Mouse (Mus musculus) embryonic facial prominence, embryonic 12.5 days (tissue): ENCODE measurements around the gene Tut7. TPM values are rescaled to one million over a fixed set of nuclear protein-coding genes. Genes with fewer than 3 reads are reported as not detected.
A peak's percentile ranks its signal among the peaks of the same experiment; 100 is the strongest.

Experiments
- ATAC-seq: fragments of 200-750 bp; cut with Nextera tagmentation; 2 replicates; pipeline ENCODE4 v1.8.0; 2017; ENCODE audit not compliant: insufficient number of reproducible peaks, insufficient read depth, low FRiP score, low TSS enrichment
- H3K27ac ChIP-seq: fragments of 300-500 bp; sonication (generic); 2 replicates; pipeline ENCODE4 v1.5.1; 2016; ENCODE audit warnings: mild to moderate bottlenecking
- H3K27me3 ChIP-seq: fragments of 300-500 bp; sonication (generic); 2 replicates; pipeline ENCODE4 v1.6.1; 2016; ENCODE audit warnings: mild to moderate bottlenecking, moderate library complexity
- H3K36me3 ChIP-seq: fragments of 300-500 bp; sonication (generic); 2 replicates; pipeline ENCODE4 v1.6.1; 2016; ENCODE audit warnings: mild to moderate bottlenecking
- H3K4me1 ChIP-seq: fragments of 300-500 bp; sonication (generic); 2 replicates; pipeline ENCODE4 v1.6.1; 2016
- H3K4me2 ChIP-seq: fragments of 300-500 bp; sonication (generic); replicated peaks from 2 replicates; pipeline ENCODE4 v1.6.1; 2016; ENCODE audit warnings: mild to moderate bottlenecking, moderate library complexity
- H3K4me3 ChIP-seq: fragments of 300-500 bp; sonication (generic); 2 replicates; pipeline ENCODE4 v1.5.1; 2016; ENCODE audit warnings: mild to moderate bottlenecking
- H3K9ac ChIP-seq: fragments of 300-500 bp; sonication (generic); 2 replicates; pipeline ENCODE4 v1.6.1; 2016; ENCODE audit warnings: mild to moderate bottlenecking, moderate library complexity
- H3K9me3 ChIP-seq: fragments of 300-500 bp; sonication (generic); 2 replicates; pipeline ENCODE4 v1.6.1; 2016; ENCODE audit warnings: mild to moderate bottlenecking, moderate library complexity
- WGBS: fragments of 180-500 bp; shearing (Covaris S2); methylation state at CpG from one replicate; pipeline ENCODE4 v1.1.7; 2016; 5-methylcytosine and 5-hydroxymethylcytosine counted together
- polyA plus RNA-seq: library from polyadenylated mRNA; unstranded; fragments of >200 nt; fragmentation: Nextera tagmentation; extraction: Ambion mirVana; gene quantifications from 2 replicates; pipeline ENCODE4 v1.2.1, GENCODE M21; 2016

The Tut7 gene
- polyA plus RNA-seq: 47.8 and 57.0 TPM in 2 replicates

DNA sequence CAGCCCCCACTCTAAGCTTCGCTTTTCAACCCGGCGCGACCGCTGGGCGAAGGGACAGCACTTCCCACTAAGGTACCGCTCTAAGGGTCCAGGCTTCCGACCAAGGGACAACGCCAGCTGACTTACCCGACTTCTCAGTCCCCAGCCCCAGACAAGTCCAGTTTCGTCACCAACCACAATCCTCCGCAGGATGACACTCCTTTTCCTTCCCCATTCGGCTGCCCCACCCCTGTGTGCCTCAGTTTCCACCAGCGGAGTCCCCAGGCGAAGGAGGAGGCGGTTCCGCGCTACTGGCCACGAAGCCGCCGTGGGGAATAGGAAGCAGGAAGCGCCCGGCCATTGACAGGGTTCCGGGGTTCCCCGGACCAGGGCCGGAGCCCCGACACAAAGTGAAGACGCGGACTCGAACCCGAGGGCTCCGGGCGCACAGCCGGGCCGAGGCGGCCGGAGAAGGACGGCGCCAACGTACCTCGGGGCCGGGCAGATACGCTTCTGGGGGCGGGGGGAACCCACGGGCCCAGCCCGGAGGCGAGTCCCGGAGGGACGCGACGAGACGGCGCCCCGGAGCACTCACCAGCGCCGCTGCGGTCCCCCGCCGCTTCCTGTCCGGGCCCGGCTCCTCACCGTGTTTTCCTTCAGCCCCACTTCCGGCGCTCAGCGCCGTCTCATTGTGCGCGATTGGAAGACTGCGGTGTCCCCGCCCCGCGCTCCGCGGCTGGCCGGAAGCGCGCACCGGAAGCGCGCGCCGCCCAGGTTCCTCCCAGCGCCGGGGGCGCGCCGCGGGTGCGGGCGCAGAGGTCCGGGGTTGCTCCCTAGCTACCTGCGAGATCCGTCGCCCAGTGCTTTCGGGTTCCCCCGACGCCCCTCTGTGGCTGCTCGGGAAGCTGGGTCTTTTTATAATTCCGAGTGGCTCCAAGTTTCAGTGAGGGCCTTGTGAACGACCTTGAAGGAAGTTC is at the start of gene Tut7:
TSS of gene Tut7 (minus strand) at position 641 of the 956 bp plus-strand sequence.
- peak; percentile 94 for ATAC-seq
- Histone ChIP-seq H3K4me1 (peaks cover 24% of the 10 kb centered on the region), H3K4me3 (peak within 1 kb of the TSS; percentile 87), H3K27me3 (no peaks in the 10 kb centered on the region), H3K4me2 (peak within 1 kb of the TSS; percentile 62), H3K36me3 (no peaks in the 10 kb centered on the region), H3K27ac (peak within 1 kb of the TSS; percentile 88), H3K9ac (peak within 1 kb of the TSS; percentile 83), H3K9me3 (no peaks in the 10 kb centered on the region)
- under 1% methylated on average over 98 of the region's 100 CpGs for WGBS

DNA sequence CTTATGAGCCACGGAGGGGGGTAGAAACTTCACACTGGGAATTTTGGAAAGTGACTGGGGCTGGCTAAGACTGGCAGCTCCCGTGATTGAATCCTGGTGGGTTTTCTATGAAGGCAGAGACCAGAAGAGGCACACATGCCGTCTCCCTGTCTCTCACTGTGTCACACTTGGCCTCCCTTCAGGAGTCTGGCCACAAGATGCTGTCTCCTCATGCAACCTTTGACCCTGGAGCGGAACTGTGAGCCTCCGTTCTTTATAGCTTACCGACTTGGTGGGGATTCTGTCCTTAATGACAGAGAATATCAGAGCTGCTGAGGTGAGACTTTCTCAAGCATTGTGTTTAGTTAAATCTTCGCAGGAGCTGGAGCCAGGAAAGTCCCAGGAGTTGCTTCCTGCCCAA is 49.5 kb upstream of the Tut7 start:
- Histone ChIP-seq H3K4me1 (peaks cover 9% of the 10 kb centered on the region), H3K27me3 (no peaks in the 10 kb centered on the region), H3K4me2 (no peak overlapping the region), H3K36me3 (no peaks in the 10 kb centered on the region), H3K9me3 (no peaks in the 10 kb centered on the region), H3K9ac (no peak overlapping the region), H3K4me3 (no peak overlapping the region), H3K27ac (no peak overlapping the region)
- WGBS: 58% methylated on average over 7 of the region's 7 CpGs
- no peak for ATAC-seq

DNA sequence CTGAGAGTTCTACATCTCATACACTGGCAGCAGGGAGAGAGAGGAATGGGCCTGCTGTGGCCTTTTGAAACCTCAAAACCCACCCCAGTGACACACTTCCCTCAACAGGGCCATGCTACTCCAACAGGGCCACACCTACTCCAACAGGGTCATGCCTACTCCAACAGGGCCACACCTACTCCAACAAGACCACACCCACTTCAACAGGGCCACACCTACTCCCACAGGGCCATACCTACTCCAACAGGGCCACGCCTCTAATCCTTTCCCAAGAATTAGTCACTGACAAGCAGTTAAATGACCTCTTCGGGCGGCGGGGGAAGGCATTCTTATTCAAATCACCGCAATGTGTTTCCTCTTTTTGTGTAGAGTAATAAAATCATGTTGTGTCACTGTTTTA is 47.1 kb upstream of the Tut7 start:
- no peak overlapping the region for H3K4me2 ChIP-seq
- WGBS: 92% methylated on average over 5 of the region's 5 CpGs
- H3K4me3 ChIP-seq: no peak overlapping the region
- ATAC-seq: no peak
- H3K9ac ChIP-seq: no peak overlapping the region
- H3K27me3 ChIP-seq: no peaks in the 10 kb centered on the region
- peaks cover 9% of the 10 kb centered on the region for H3K4me1 ChIP-seq
- H3K36me3 ChIP-seq: no peaks in the 10 kb centered on the region
- no peak overlapping the region for H3K27ac ChIP-seq
- no peaks in the 10 kb centered on the region for H3K9me3 ChIP-seq

DNA sequence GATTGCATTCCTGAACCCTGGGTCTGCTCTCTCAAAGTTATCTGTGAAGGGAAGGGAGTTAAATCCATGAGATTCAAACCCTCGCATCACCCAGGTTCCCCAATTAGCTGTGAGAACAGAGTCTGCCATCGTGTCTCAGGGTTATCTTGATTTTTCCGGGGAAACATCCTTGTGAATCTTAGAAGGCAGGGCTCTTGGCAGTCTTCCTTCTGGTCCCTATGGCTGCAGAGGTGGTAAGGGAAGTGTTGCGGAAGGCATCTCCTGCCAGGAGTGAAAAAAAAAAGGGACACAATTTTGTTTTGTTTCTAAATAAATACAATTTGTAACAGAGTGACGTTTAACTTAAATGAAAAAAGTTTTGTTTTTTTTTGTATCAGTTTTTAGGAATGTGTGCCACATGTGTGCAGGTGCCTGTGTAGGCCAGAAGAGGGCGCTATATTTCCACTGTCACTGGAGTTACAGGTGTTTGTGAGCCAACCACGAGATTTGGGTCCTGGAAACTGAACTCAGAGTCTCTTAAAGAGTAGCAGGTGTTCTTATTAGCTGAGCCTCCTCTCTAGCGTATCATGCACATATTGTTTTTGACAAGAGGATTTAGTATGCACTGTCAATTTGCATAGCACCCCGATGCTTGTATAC is 45.2 kb upstream of the Tut7 start:
- Histone ChIP-seq H3K4me2 (no peak overlapping the region), H3K36me3 (no peaks in the 10 kb centered on the region), H3K9ac (no peak overlapping the region), H3K4me3 (no peak overlapping the region), H3K27me3 (no peaks in the 10 kb centered on the region), H3K9me3 (no peaks in the 10 kb centered on the region), H3K4me1 (no peaks in the 10 kb centered on the region), H3K27ac (no peak overlapping the region)
- no peak for ATAC-seq
- WGBS: 76% methylated on average over 9 of the region's 9 CpGs

DNA sequence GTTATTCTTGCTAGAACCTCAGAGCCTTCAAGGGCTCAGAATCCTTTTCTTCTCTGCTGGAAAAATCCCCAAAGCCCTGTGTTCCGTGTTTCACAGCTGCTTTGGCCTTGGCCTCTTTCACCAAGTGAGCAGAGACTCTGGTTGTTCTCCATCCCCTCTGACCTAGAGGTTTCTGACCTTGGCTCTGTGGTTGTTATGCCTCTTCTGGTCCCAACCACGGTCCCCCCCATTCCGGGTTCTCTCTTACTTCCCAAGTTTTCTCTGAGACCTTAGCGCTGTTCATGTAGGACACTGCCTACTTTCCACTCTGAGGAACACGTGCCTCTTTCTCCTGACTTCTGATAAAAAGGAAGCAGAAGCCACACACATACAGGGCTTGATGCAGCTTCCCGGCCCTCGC is 44.2 kb upstream of the Tut7 start:
- Histone ChIP-seq H3K27ac (no peak overlapping the region), H3K9me3 (no peaks in the 10 kb centered on the region), H3K4me2 (no peak overlapping the region), H3K4me1 (no peaks in the 10 kb centered on the region), H3K27me3 (no peaks in the 10 kb centered on the region), H3K9ac (no peak overlapping the region), H3K36me3 (no peaks in the 10 kb centered on the region), H3K4me3 (no peak overlapping the region)
- WGBS: 82% methylated on average over 7 of the region's 7 CpGs
- no peak for ATAC-seq

DNA sequence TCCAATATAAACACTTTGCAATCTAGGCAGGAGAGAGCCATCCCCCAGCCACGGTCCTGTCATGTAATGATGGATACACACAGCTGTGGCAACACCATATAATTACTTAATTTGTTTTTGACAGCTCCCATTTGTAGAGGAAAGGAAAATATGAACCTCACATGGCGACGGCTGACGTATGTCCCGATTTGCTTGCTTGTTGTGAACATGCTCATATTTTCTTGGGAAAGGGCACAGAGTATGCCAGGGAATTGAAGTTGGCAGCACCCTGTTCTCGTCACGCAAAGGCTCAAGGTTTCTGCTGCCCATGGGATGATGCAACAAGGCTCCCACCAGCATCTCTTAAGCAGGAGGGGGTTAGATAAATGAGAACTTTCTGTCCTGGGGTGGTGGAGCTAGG is 36.6 kb upstream of the Tut7 start:
- Histone ChIP-seq H3K9me3 (peaks cover 4% of the 10 kb centered on the region; the same call in 1 of the 2 replicates), H3K27ac (no peak overlapping the region), H3K4me3 (no peak overlapping the region), H3K4me1 (no peaks in the 10 kb centered on the region), H3K27me3 (no peaks in the 10 kb centered on the region), H3K36me3 (no peaks in the 10 kb centered on the region), H3K4me2 (no peak overlapping the region), H3K9ac (no peak overlapping the region)
- WGBS: 66% methylated on average over 7 of the region's 7 CpGs
- no peak for ATAC-seq

DNA sequence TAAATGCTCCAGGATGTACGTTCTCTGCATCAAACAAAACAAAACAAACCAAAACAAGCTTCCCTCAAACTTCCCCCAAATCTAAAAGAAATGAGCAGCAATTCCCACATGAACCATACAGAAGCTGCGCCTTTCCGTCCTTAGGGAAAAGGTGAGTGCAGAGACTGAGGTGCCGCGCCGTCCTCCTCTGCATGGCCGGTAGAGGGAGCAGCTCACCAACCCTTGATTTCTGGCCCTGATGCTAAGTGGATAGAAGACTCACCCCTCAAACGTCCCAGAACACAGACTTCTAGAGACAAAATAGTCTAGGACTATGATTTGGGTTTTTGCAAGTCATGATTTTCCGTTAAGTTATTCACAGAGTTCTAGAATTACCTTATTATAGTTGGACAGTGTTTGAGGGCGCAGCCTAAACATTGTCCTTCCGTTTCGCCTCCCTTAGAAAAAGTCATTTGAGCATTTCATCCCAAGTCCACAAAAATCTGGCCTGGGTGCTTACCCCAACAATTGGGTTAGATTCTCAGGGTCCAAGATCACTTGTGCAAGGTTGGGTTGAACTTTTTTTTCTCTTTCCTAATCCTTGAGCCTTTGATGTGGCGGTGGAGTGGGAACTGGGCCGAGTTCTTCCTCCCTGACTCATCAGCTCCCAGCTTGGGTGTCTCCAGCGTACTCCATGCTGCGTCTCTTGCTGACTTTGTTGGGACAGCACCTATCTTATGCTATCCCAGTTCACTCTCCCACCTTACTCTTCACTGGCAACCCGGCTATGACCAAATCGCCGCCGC is 33.5 kb upstream of the Tut7 start:
- H3K9ac ChIP-seq: no peak overlapping the region
- ATAC-seq: no peak
- no peak overlapping the region for H3K27ac ChIP-seq
- H3K27me3 ChIP-seq: no peaks in the 10 kb centered on the region
- H3K36me3 ChIP-seq: no peaks in the 10 kb centered on the region
- WGBS: 52% methylated on average over 20 of the region's 20 CpGs
- no peak overlapping the region for H3K4me3 ChIP-seq
- H3K4me2 ChIP-seq: no peak overlapping the region
- H3K4me1 ChIP-seq: no peaks in the 10 kb centered on the region
- H3K9me3 ChIP-seq: peaks cover 4% of the 10 kb centered on the region; the same call in 1 of the 2 replicates

DNA sequence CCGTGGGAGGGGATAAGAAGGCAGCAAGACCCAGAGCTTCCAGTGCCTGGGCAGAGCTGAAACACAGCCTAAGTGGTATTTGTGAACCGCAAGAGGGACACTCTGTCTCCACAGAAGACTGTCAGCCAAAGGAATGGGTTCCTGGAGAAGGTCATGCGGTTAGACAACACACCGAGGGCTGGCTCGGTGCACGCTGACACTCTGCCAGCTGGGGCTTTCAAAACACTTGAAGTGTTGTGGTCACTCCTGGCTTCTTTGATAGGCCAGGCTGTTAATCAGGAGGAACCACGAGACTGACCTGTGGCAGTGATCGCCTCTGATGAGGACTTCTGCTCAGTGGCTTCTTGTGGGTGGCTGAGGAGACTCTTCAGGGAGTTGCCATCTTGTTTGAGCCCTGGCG is 30.5 kb upstream of the Tut7 start:
- Histone ChIP-seq H3K27me3 (no peaks in the 10 kb centered on the region), H3K4me3 (no peak overlapping the region), H3K36me3 (no peaks in the 10 kb centered on the region), H3K9ac (no peak overlapping the region), H3K4me2 (no peak overlapping the region), H3K27ac (no peak overlapping the region), H3K9me3 (peaks cover 4% of the 10 kb centered on the region; the same call in 1 of the 2 replicates), H3K4me1 (peaks cover 3% of the 10 kb centered on the region; the same call in 1 of the 2 replicates)
- no peak for ATAC-seq
- WGBS: 81% methylated on average over 9 of the region's 9 CpGs

DNA sequence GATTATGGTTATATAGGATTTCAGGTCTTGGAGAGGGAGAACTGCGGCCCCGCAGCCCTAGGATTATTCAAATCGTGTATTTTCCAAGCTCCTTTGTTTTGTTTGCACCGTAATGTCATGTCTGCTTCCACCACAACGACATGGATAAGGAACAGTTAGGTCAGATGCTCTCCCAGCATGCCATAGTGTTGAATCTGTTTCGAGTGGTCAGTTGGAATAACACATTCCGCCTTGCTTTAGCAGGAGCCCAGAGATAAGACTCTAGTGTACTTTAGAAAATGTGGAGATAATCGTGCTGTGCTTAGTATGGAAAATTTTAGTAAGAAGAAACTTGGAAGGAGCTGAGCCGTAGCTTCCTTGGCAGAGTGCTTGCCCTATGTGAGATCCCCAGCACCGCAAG is 27.4 kb upstream of the Tut7 start:
- no peaks in the 10 kb centered on the region for H3K36me3 ChIP-seq
- H3K4me1 ChIP-seq: peaks cover 3% of the 10 kb centered on the region; the same call in 1 of the 2 replicates
- no peak for ATAC-seq
- H3K4me2 ChIP-seq: no peak overlapping the region
- no peak overlapping the region for H3K9ac ChIP-seq
- no peak overlapping the region for H3K4me3 ChIP-seq
- H3K9me3 ChIP-seq: no peaks in the 10 kb centered on the region
- H3K27ac ChIP-seq: 0 out of 2 replicates have a peak overlapping the region, but pooled peaks have one; percentile 19
- WGBS: 68% methylated on average over 10 of the region's 10 CpGs
- H3K27me3 ChIP-seq: no peaks in the 10 kb centered on the region

DNA sequence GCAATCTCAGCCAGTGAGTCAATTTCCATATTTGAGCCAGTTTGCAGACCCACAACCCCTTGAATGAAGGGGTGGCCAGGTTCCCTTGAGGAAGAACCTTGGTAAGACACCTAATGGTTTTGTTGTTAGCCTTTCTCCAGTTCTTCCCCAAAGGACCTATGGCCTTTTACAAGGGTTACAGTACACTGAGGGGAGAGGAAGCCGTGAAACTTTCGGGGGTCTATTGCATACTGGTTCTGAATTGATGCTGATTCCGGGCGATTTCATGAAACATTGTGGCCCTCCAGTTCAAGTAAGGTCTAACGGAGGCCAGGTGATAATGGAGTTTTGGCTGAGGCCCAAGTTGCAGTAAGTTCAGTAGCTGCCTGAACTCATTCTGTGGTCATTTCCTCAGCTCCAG is 21.7 kb upstream of the Tut7 start:
- ATAC-seq: no peak
- no peak overlapping the region for H3K4me2 ChIP-seq
- no peaks in the 10 kb centered on the region for H3K27me3 ChIP-seq
- H3K9me3 ChIP-seq: no peaks in the 10 kb centered on the region
- H3K4me3 ChIP-seq: no peak overlapping the region
- no peak overlapping the region for H3K9ac ChIP-seq
- no peaks in the 10 kb centered on the region for H3K36me3 ChIP-seq
- H3K27ac ChIP-seq: no peak overlapping the region
- H3K4me1 ChIP-seq: peaks cover 3% of the 10 kb centered on the region; the same call in 1 of the 2 replicates
- WGBS: 92% methylated on average over 5 of the region's 5 CpGs

DNA sequence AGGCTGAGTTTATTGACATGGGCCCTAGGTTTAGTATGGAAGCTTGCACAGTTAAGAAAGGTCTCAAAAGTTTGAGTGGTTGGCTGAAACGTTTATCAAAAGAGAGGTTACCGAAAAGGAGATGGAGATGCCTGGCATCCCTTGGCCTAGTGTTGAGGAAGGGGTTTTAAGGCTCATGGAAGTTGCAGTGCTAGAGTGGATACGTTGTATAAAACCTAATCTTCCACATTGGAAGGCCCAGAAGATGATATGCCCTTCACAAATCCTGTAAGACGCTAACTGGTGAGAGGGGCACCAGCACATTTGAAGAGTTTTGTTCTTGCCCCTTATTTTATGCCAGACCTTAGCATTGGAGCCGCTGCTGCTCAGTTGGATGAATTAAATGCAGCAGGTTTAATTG is 21.0 kb upstream of the Tut7 start:
- Histone ChIP-seq H3K27ac (no peak overlapping the region), H3K4me3 (no peak overlapping the region), H3K4me2 (no peak overlapping the region), H3K9ac (no peak overlapping the region), H3K27me3 (no peaks in the 10 kb centered on the region), H3K9me3 (no peaks in the 10 kb centered on the region), H3K36me3 (no peaks in the 10 kb centered on the region), H3K4me1 (peaks cover 2% of the 10 kb centered on the region; the same call in 1 of the 2 replicates)
- 85% methylated on average over 5 of the region's 5 CpGs for WGBS
- ATAC-seq: no peak
